Mouse (Mus musculus) hindbrain, embryonic 12.5 days (tissue): ENCODE measurements at regions not wholly inside any gene's neighbourhood (a gene's known extent, or its start where the extent isn't known, plus 50 kb on each side); places are given as distances from the start of the nearest gene placed in this dataset.

Source experiments
- ATAC-seq: fragments of 200-750 bp; cut with Nextera tagmentation; 2 replicates; pipeline ENCODE4 v1.8.0; 2017; ENCODE audit warnings: moderate TSS enrichment; ENCODE audit not compliant: low FRiP score
- H3K27ac ChIP-seq: fragments of 300-500 bp; sonication (generic); 2 replicates; pipeline ENCODE4 v1.5.1; 2016; ENCODE audit warnings: mild to moderate bottlenecking
- H3K27me3 ChIP-seq: fragments of 300-500 bp; sonication (generic); 2 replicates; pipeline ENCODE4 v1.6.1; 2016; ENCODE audit warnings: mild to moderate bottlenecking
- H3K36me3 ChIP-seq: fragments of 300-500 bp; sonication (generic); 2 replicates; pipeline ENCODE4 v1.6.1; 2016; ENCODE audit warnings: mild to moderate bottlenecking
- H3K4me1 ChIP-seq: fragments of 300-500 bp; sonication (generic); 2 replicates; pipeline ENCODE4 v1.6.1; 2016
- H3K4me2 ChIP-seq: fragments of 300-500 bp; sonication (generic); replicated peaks from 2 replicates; pipeline ENCODE4 v1.6.1; 2016; ENCODE audit warnings: mild to moderate bottlenecking
- H3K4me3 ChIP-seq: fragments of 300-500 bp; sonication (generic); 2 replicates; pipeline ENCODE4 v1.5.1; 2016; ENCODE audit warnings: mild to moderate bottlenecking
- H3K9ac ChIP-seq: fragments of 300-500 bp; sonication (generic); 2 replicates; pipeline ENCODE4 v1.6.1; 2016; ENCODE audit warnings: mild to moderate bottlenecking, moderate library complexity
- H3K9me3 ChIP-seq: fragments of 300-500 bp; sonication (generic); replicated peaks from 2 replicates; pipeline ENCODE4 v1.6.1; 2016; ENCODE audit warnings: mild to moderate bottlenecking
- WGBS: fragments of 180-500 bp; shearing (Covaris S2); methylation state at CpG from one replicate; pipeline ENCODE4 v1.1.7; 2016; 5-methylcytosine and 5-hydroxymethylcytosine counted together

DNA sequence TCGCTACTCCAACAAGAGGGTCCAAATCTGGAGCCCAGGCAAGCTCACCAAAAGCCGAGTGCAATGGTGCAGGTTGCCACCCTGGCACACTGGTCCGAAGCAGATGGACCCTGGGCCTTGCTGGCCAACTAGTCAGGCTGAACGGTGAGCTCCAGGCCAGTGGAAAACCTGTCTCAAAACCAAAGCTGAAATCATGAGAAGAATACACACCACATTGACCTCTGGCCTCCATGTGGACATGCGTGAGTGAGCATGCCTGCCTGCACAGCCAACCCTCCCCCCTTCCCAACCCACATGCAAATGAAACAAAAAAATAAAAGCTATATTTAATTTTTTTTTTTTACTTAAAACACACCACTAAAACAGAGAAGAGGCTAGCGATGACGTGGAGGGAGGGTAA, 80.8 kb downstream of the Tex35 start:
- H3K4me1 ChIP-seq, result peaks cover 2% of the 10 kb centered on the region; the same call in 1 of the 2 replicates
- no peaks in the 10 kb centered on the region for H3K9me3 ChIP-seq
- no peak overlapping the region for H3K4me3 ChIP-seq
- no peak for ATAC-seq
- WGBS, result 80% methylated on average over 7 of the region's 7 CpGs
- H3K27me3 ChIP-seq, result no peaks in the 10 kb centered on the region
- H3K4me2 ChIP-seq, result no peak overlapping the region
- H3K9ac ChIP-seq, result no peak overlapping the region
- H3K36me3 ChIP-seq, result no peaks in the 10 kb centered on the region
- H3K27ac ChIP-seq, result no peak overlapping the region

DNA sequence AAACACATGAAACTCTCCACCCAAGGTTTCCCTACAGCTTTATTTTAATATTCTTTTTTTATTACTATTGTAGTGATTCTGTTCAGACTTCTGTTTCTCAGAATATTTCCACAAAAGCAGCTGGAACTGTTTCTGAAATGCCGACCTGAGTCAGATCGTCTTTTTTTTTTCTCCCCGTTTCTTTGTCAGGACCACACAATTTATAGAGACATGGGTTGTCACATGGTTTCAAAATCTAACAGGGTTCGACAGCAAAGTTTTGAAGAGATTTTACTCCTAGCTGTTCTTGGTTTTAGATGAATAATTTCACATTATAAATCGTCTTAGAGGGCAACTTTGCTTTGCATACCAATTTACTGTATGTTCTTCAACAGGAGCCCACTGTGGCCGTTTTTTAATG, 84.0 kb upstream of the Ralgps2 start:
- H3K27ac ChIP-seq, result no peak overlapping the region
- ATAC-seq, result no peak
- no peak overlapping the region for H3K9ac ChIP-seq
- H3K4me1 ChIP-seq, result peaks cover 2% of the 10 kb centered on the region; the same call in 1 of the 2 replicates
- H3K4me3 ChIP-seq, result no peak overlapping the region
- no peaks in the 10 kb centered on the region for H3K9me3 ChIP-seq
- H3K4me2 ChIP-seq, result no peak overlapping the region
- H3K36me3 ChIP-seq, result no peaks in the 10 kb centered on the region
- no peaks in the 10 kb centered on the region for H3K27me3 ChIP-seq
- 78% methylated on average over 6 of the region's 6 CpGs for WGBS

DNA sequence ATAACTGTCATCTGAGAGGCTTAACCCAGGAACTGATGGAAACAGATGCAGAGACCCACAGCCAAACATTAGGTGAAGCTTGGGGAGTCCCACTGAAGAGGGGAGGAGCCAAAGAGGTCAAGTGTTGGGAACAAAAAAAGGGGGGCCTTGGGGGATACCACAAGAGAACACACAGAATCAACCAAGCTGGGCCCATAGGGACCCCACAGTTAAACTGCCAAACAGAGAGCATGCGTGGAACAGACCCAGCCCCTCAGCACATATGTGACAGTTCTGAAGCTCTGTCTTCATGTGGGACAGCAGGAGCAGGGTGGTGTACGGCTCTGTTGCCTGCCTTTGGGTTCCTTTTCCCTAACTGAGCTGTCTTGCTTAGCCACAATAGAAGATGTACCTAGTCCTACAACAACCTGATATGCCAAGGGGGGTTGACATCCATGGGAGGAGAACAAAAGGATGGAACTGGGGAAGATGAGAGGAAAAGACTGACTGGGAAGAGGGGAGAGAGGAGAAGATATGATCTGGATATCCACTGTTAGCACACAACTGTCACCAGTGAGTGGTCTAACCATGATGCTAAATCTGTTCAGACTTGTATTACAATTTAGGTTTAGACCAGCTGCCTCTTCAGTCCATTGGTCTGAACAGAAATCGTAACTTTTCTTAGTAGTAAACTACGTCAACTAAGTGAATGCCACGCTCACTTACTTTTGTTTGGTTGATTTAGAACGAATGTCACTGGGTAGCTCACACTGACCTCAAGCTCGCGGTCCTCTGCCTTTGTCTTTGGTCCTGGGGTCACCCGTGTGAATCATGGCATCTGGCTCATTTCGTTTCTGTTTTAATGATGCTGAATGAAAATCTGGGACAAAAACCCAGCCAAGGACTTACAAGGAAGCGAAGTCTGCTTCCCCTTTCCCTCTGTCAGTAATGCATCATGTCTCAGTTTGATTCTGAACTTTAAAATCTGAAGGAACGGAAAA, 83.3 kb upstream of the Ralgps2 start:
- 67% methylated on average over 12 of the region's 12 CpGs for WGBS

DNA sequence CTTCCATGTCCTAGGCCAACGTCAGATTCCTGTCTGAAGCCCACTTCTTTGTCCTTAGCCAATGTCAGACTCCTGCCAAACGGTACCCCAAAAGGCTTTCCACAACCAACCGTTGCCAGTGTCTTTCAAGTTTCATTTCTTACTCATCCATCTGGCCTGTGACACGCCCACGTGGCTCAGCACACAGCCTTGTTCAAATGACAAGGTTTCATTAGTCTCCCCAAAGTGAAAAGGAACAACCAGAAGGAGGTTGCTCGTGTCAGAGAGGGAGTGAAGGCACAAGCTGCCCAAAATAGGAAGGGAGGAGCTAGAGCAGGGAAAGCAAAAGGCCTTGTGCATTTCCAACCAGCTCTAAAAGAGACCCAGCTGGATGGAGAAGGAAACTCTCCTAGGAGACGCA, 80.5 kb upstream of the Ralgps2 start:
- 54% methylated on average over 7 of the region's 7 CpGs for WGBS
- no peak overlapping the region for H3K4me3 ChIP-seq
- H3K27ac ChIP-seq, result no peak overlapping the region
- no peaks in the 10 kb centered on the region for H3K36me3 ChIP-seq
- ATAC-seq, result no peak
- H3K4me1 ChIP-seq, result peaks cover 6% of the 10 kb centered on the region; the same call in 1 of the 2 replicates
- no peak overlapping the region for H3K9ac ChIP-seq
- H3K9me3 ChIP-seq, result no peaks in the 10 kb centered on the region
- H3K27me3 ChIP-seq, result no peaks in the 10 kb centered on the region
- H3K4me2 ChIP-seq, result no peak overlapping the region

More for the DNA sequence above, 83.3 kb upstream of the Ralgps2 start:
- H3K9ac ChIP-seq, result no peak overlapping the region
- no peak for ATAC-seq
- H3K4me2 ChIP-seq, result no peak overlapping the region
- H3K9me3 ChIP-seq, result no peaks in the 10 kb centered on the region
- H3K36me3 ChIP-seq, result no peaks in the 10 kb centered on the region
- H3K4me3 ChIP-seq, result no peak overlapping the region
- no peak overlapping the region for H3K27ac ChIP-seq
- peaks cover 2% of the 10 kb centered on the region; the same call in 1 of the 2 replicates for H3K4me1 ChIP-seq
- H3K27me3 ChIP-seq, result no peaks in the 10 kb centered on the region

DNA sequence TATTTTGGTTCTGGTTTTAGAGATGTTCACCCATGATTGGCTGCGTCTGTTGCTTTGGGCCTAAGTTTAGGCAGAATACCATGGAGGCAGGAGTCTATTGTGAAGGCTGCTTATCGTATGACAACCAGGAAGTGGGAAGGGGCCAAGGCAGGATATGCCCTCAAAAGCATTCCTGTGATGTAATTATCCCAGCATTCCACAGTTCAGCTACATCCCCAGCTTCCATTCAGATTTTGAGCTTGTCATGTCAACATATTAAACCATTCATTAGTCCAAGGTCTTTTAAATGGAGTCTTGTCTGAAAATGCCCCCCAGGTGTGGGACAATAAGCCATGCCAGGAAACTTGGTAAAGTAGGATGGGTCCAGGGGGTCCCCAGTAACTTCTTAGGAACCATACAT, 79.3 kb upstream of the Ralgps2 start:
- no peak for ATAC-seq
- Histone ChIP-seq H3K4me2 (no peak overlapping the region), H3K27me3 (no peaks in the 10 kb centered on the region), H3K9me3 (no peaks in the 10 kb centered on the region), H3K9ac (no peak overlapping the region), H3K4me3 (no peak overlapping the region), H3K36me3 (no peaks in the 10 kb centered on the region), H3K4me1 (peaks cover 4% of the 10 kb centered on the region; the same call in 1 of the 2 replicates), H3K27ac (no peak overlapping the region)
- 87% methylated on average over 2 of the region's 2 CpGs for WGBS

DNA sequence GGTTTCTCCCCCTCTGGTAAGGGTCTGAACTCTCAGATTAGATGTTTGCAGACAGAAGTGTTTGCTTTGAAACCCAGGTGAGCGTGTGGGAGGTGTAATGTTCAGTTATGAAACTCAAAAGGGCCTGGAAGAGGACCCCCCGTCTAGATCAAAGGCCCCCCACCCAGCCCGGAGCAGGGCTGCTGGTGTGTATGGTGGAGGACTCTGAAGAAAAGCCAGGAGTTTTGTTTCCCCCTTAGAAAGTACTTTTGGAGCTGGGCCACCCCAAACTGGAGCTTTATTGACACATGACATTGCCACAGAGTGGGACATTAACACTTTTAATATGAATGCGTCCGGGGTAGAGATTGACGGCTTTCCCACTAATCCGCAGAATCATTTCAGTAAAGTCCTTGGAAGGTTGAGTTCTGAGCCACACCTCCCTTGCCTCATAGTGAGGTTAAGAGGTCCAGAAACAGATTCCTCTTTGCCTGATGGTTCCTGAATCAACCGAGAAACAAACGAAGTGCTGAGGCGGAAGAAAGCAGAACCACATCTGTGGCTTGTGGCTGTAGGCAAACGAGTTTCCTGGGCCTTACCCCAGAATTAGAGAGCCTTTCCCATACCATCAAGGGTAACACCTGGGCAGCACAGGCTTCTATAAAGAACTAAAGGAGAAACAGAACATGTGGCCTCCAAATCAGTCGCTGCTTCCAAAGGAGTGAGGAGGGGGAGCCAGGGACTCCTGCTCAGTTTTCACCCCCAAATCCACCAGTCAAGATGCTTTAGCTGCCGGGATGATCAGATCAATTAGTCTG, 78.0 kb upstream of the Ralgps2 start:
- no peak overlapping the region for H3K9ac ChIP-seq
- no peaks in the 10 kb centered on the region for H3K27me3 ChIP-seq
- ATAC-seq, result no peak
- no peak overlapping the region for H3K4me3 ChIP-seq
- H3K4me2 ChIP-seq, result no peak overlapping the region
- H3K9me3 ChIP-seq, result no peaks in the 10 kb centered on the region
- H3K4me1 ChIP-seq, result peaks cover 4% of the 10 kb centered on the region; the same call in 1 of the 2 replicates
- no peaks in the 10 kb centered on the region for H3K36me3 ChIP-seq
- WGBS, result 67% methylated on average over 13 of the region's 13 CpGs
- H3K27ac ChIP-seq, result no peak overlapping the region

DNA sequence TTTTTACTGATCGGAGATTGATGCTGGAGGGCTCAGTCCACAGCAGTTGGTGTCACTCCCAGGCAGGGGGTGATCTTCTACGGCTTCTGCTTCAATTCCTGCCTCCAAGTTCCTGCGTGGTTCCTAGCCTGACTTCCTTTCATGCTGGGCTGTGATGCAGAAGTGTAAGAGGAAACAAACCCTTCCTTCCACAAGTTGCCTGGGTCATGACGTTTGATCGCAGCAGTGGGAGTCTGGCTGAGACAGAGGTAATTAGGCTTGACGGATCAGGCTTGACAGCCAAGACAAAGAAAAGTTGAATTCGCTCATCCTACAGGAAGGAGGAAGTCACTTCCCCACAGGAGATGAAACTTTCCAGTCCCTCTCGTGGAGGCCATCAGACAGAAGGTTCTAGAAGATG, 77.2 kb upstream of the Ralgps2 start:
- Histone ChIP-seq H3K27me3 (no peaks in the 10 kb centered on the region), H3K27ac (no peak overlapping the region), H3K9ac (no peak overlapping the region), H3K4me2 (no peak overlapping the region), H3K36me3 (no peaks in the 10 kb centered on the region), H3K4me3 (no peak overlapping the region), H3K9me3 (no peaks in the 10 kb centered on the region), H3K4me1 (peaks cover 4% of the 10 kb centered on the region; the same call in 1 of the 2 replicates)
- 22% methylated on average over 8 of the region's 8 CpGs for WGBS
- ATAC-seq, result no peak

DNA sequence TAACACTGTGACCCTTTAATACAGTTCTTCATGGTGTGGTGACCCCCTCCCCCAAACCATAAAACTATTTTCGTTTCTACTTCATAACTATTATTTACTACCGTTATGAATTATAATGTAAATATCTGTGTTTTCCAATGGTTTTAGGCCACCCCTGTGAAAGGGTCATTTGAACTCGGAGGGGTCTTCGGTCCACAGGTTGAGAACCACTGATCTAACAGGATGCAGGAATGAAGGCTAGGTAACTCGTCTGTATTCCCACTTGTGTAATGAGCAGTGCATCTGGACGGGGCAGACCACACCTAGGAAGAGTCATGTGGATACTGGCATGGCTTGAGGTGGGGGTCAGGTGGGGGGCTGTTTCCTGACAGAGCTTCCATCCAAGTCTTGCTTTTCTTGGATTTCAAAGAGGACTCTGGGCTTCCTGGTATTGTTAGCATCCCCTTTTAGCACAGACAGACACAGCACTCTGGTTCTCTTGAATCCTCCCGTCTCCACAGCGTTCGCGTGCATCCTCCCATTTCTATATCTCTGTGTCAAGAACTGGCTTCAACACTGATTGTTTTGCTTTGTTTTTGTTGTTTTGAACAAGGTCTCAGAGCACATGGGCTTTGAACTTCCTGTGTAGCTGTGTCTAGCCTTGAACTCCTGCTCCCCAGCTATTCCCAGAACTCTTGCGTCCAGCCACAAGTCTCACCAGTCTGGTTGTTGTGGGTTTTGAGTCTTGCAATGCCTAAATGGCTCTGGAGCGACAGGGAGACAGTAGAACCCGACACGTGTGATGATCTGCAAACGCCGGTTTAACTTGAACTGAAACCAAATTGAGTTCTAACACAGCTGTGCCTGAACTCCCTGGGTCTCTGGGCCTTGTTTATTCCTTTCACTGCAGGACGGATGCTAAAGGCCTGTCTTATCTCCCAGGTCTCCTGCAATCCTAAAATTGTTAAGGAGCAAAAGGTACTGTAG, 75.4 kb upstream of the Ralgps2 start:
- Histone ChIP-seq H3K4me2 (no peak overlapping the region), H3K27ac (no peak overlapping the region), H3K9me3 (no peaks in the 10 kb centered on the region), H3K4me1 (peaks cover 4% of the 10 kb centered on the region; the same call in 1 of the 2 replicates), H3K4me3 (no peak overlapping the region), H3K27me3 (no peaks in the 10 kb centered on the region), H3K36me3 (no peaks in the 10 kb centered on the region), H3K9ac (no peak overlapping the region)
- 89% methylated on average over 17 of the region's 17 CpGs for WGBS
- ATAC-seq, result no peak

DNA sequence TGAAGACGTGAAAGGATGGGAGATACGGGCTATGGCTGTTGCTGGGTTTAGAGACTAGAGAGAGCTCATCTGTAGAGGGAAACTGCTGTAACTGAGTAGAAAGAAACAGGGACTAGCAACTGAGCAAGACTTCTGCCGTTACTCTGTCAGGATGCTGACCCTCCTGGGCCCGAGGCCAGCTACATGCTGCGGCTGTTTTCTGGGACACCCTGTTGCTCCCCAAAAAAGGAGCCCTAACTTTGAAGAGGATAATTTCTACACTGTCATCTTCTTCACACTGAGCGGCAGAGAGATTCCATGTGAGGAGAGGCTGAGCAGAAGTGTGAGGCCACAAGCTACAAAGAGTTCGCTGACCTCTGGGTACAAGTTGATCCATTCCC, 74.2 kb upstream of the Ralgps2 start:
- H3K27me3 ChIP-seq, result no peaks in the 10 kb centered on the region
- no peak overlapping the region for H3K4me3 ChIP-seq
- no peak for ATAC-seq
- no peak overlapping the region for H3K9ac ChIP-seq
- WGBS, result 75% methylated on average over 7 of the region's 7 CpGs
- peaks cover 4% of the 10 kb centered on the region; the same call in 1 of the 2 replicates for H3K4me1 ChIP-seq
- no peaks in the 10 kb centered on the region for H3K36me3 ChIP-seq
- H3K9me3 ChIP-seq, result no peaks in the 10 kb centered on the region
- H3K4me2 ChIP-seq, result no peak overlapping the region
- H3K27ac ChIP-seq, result no peak overlapping the region

DNA sequence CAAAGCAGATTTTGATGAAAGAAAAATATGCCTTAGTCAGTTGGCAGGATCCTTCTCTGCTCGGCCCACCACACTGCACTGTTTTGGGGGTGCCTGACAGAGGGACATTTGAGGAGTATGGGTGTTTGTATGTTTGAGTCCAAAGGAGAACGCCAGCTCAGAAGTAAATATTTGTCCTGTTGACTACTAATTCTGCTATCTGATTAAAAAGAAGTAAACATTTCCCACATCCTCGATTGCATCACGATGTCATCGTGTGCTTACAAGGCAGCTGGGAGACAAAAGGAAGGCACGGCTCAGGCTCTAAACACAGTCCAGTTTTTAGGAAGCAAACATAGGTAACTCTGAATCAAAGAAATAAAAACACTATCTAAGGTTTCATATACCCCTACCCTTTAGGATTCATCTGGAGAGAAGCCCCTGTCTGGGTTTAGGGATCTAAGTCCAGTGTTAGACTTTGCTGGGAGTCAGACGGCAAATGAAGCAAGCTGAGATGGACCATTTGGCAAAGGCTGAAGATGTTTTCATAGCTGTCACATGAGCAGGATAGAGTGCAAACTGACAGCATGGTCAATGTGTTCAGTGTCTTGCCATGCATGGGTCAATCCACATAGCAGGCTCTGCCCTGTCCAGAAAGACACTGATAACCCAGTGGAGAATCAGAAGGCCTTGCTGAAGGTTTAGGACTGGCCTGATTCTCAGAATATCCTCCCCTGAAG, 73.7 kb upstream of the Ralgps2 start:
- no peaks in the 10 kb centered on the region for H3K36me3 ChIP-seq
- H3K9me3 ChIP-seq, result no peaks in the 10 kb centered on the region
- H3K27me3 ChIP-seq, result no peaks in the 10 kb centered on the region
- no peak overlapping the region for H3K27ac ChIP-seq
- no peak for ATAC-seq
- 71% methylated on average over 7 of the region's 7 CpGs for WGBS
- H3K9ac ChIP-seq, result no peak overlapping the region
- H3K4me1 ChIP-seq, result peaks cover 4% of the 10 kb centered on the region; the same call in 1 of the 2 replicates
- no peak overlapping the region for H3K4me2 ChIP-seq
- H3K4me3 ChIP-seq, result no peak overlapping the region

DNA sequence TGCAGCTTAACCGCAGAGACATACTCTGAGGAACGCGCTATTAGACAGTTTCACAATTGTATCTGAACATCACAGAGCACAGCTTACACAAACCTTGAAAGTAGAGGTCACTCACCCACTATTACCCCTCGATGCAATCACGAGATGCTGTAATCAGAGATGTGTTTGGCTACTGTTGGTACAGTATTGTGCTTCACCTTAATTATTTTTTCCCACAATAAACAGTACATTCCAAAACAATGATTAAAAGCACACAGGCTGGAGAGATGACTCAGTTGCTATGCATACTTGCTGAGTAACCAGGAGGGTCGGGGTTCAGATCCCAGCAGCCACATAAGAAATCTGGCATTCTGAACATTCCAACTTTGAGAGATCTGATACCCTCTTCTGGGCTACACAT, 71.8 kb upstream of the Ralgps2 start:
- ATAC-seq, result no peak
- Histone ChIP-seq H3K9ac (no peak overlapping the region), H3K27me3 (no peaks in the 10 kb centered on the region), H3K4me1 (no peaks in the 10 kb centered on the region), H3K4me2 (no peak overlapping the region), H3K36me3 (no peaks in the 10 kb centered on the region), H3K27ac (no peak overlapping the region), H3K9me3 (no peaks in the 10 kb centered on the region), H3K4me3 (no peak overlapping the region)
- WGBS, result 93% methylated on average over 6 of the region's 6 CpGs
